Mouse (Mus musculus) lung, embryonic 15.5 days (tissue): Measurements from ENCODE around the gene Gtpbp2. TPM values are rescaled to one million over a fixed set of nuclear protein-coding genes. Genes with fewer than 3 reads are reported as not detected.

Source experiments
- polyA plus RNA-seq: library from polyadenylated mRNA; unstranded; fragments of >200 nt; fragmentation: Nextera tagmentation; extraction: Ambion mirVana; gene quantifications from 2 replicates; pipeline ENCODE4 v1.2.1, GENCODE M21; 2015

The Gtpbp2 gene
- polyA plus RNA-seq, 1 experiment from 2014 or later, result 50.9 TPM

Other genes with a start within 250 kb of the Gtpbp2 start
- 5.1 and 6.2 TPM in 2 replicates for gene Vegfa, start 128.7 kb upstream of the Gtpbp2 start, polyA plus RNA-seq
- gene Mrps18a, start 50.0 kb upstream of the Gtpbp2 start, polyA plus RNA-seq, result 143 TPM in 2 replicates
- 17.0 and 19.4 TPM in 2 replicates for gene Rsph9, start 16.8 kb upstream of the Gtpbp2 start, polyA plus RNA-seq
- gene Mad2l1bp, start 7.5 kb upstream of the Gtpbp2 start, polyA plus RNA-seq, result 50.3 and 51.8 TPM in 2 replicates
- gene Polh, start 41.6 kb downstream of the Gtpbp2 start, polyA plus RNA-seq, result 21.4 and 21.9 TPM in 2 replicates
- gene Xpo5, start 41.8 kb downstream of the Gtpbp2 start, polyA plus RNA-seq, result 34.6 and 35.5 TPM in 2 replicates
- 84.6 and 92.4 TPM in 2 replicates for gene Polr1c, start 87.0 kb downstream of the Gtpbp2 start, polyA plus RNA-seq
- 102 and 118 TPM in 2 replicates for gene Yipf3, start 87.0 kb downstream of the Gtpbp2 start, polyA plus RNA-seq
- 0.66 and 0.79 TPM in 2 replicates for gene Lrrc73, start 92.5 kb downstream of the Gtpbp2 start, polyA plus RNA-seq
- 36.2 and 37.5 TPM in 2 replicates for gene Tjap1, start 122.0 kb downstream of the Gtpbp2 start, polyA plus RNA-seq
- gene Dlk2, start 136.4 kb downstream of the Gtpbp2 start, polyA plus RNA-seq, result 0.93 and 1.7 TPM in 2 replicates
- gene Abcc10, start 167.3 kb downstream of the Gtpbp2 start, polyA plus RNA-seq, result 3.9 and 5.3 TPM in 2 replicates
- gene Zfp318, start 222.7 kb downstream of the Gtpbp2 start, polyA plus RNA-seq, result 8.9 and 9.8 TPM in 2 replicates